Mouse (Mus musculus): ENCODE results near the gene Slc1a2. TPM values are rescaled to one million over a fixed set of nuclear protein-coding genes. Genes with fewer than 3 reads are reported as not detected.

Gene Slc1a2
- total and polyA plus RNA-seq, 3 experiments, result 1.3 to 1.6 (median 1.3) TPM

GRCm38 (mm10) chr2:102747758-102748157 is 89.3 kb downstream of the Slc1a2 start:
- H3K4me3 ChIP-seq (replicated peaks in 1 of 3; ENCODE audit: low read depth in 2 of 3, low read length in 2 of 3, poor library complexity in 1 of 3), result no peak overlapping the region
- H3K4me1 ChIP-seq (ENCODE audit: control insufficient read depth in 1 of 2, insufficient read depth in 2 of 2), result peaks cover 44 to 92% of the 10 kb centered on the region in 2 experiments
- H3K9ac ChIP-seq (ENCODE audit: insufficient read depth, low read depth), result no peak overlapping the region
- no peaks in the 10 kb centered on the region for H3K9me3 ChIP-seq (replicated peaks; ENCODE audit: low read length)
- no peaks in the 10 kb centered on the region for H3K79me2 ChIP-seq (replicated peaks; ENCODE audit: control insufficient read depth, extremely low read depth, insufficient read depth, poor library complexity, severe bottlenecking)
- peak; percentile 78 for DNase-seq (ENCODE audit: extremely low read depth)
- no peaks in the 10 kb centered on the region for H3K36me3 ChIP-seq (replicated peaks in 1 of 2; ENCODE audit: control insufficient read depth in 1 of 2, insufficient read depth in 1 of 2, low read length in 1 of 2)
- H3K27me3 ChIP-seq (replicated peaks), result no peaks in the 10 kb centered on the region
- H3K4me2 ChIP-seq (ENCODE audit: insufficient read depth, low read depth, poor library complexity, severe bottlenecking), result peak overlapping the region; percentile 73
- TF ChIP-seq UBTF (IDR thresholded peaks at IDR 0.05; ENCODE audit: low read depth, low read length) (no peak), RCOR1 (conservative IDR thresholded peaks at IDR 0.05; ENCODE audit: low read depth, low read length) (0 out of 2 replicates have a peak, but pooled peaks have one; percentile 57), ELF1 (IDR thresholded peaks at IDR 0.05; ENCODE audit: low read depth, low read length) (peak; percentile 81), BHLHE40 (IDR thresholded peaks at IDR 0.05; ENCODE audit: low read depth, low read length) (peak; percentile 34; the same call in 1 of the 2 replicates), EP300 (IDR thresholded peaks at IDR 0.05; ENCODE audit: low read length) (peak; percentile 81), JUN (IDR thresholded peaks at IDR 0.05; ENCODE audit: insufficient read depth, low read depth, low read length) (peak; percentile 47; the same call in 1 of the 2 replicates), ETS1 (conservative IDR thresholded peaks at IDR 0.05; ENCODE audit: low read depth, low read length) (peak; percentile 54; the same call in 1 of the 2 replicates), JUND (conservative IDR thresholded peaks at IDR 0.05; ENCODE audit: low read depth, low read length) (peak; percentile 59; the same call in 1 of the 2 replicates), SIN3A (IDR thresholded peaks at IDR 0.05; ENCODE audit: low read length) (no peak; the same call in none of the 2 replicates), IRF4 (IDR thresholded peaks at IDR 0.05; ENCODE audit: low read depth, low read length) (peak; percentile 70), POLR2AphosphoS2 (IDR thresholded peaks at IDR 0.05; ENCODE audit: low read depth, low read length) (no peak), POLR2A (IDR thresholded peaks at IDR 0.05; ENCODE audit: low read depth, low read length) (no peak), HCFC1 (IDR thresholded peaks at IDR 0.05; ENCODE audit: low read depth, low read length) (0 out of 2 replicates have a peak, but pooled peaks have one; percentile 34), MEF2A (IDR thresholded peaks at IDR 0.05; ENCODE audit: borderline replicate concordance, low read depth, low read length) (peak; percentile 81)
- dilution Hi-C loops (cut with MboI; ENCODE audit: extremely low pct_ligation_motif_present, extremely low pct_unique_long_range_greater_than_20kb, low sequenced_read_pairs), result no loop called here
- in situ Hi-C loops (cut with MboI; ENCODE audit: low pct_ligation_motif_present, low pct_unique_long_range_greater_than_20kb, low sequenced_read_pairs), result no loop called here
- H3K27ac ChIP-seq (ENCODE audit: insufficient read depth, low read depth), result peak overlapping the region; percentile 80

DNA sequence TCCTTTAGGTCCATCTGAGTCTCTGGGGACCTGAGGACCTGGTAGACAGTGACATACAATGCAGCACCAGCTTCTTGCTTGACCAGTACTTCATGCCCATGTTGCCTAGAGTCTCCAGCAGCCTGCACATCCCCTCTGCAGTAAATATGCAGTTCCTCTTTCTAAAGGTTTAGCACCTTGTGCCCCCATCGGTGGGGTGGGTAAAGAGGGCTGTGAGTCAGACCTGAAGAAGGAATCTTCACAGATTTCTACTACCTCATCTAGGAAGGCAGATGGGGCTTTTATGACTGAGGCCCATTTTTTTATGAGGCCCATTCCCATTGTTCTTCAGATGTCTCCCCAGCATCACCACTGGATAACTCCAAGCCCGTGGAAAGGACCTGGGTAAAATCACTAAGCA is 91.5 kb downstream of the Slc1a2 start:
- Histone ChIP-seq H3K36me3 (replicated peaks in 1 of 2; ENCODE audit: control insufficient read depth in 1 of 2, insufficient read depth in 1 of 2, low read length in 1 of 2) (no peaks in the 10 kb centered on the region), H3K27ac (ENCODE audit: insufficient read depth, low read depth) (no peak overlapping the region), H3K27me3 (replicated peaks) (no peaks in the 10 kb centered on the region), H3K9me3 (replicated peaks; ENCODE audit: low read length) (no peaks in the 10 kb centered on the region), H3K9ac (ENCODE audit: insufficient read depth, low read depth) (0 out of 2 replicates have a peak overlapping the region, but pooled peaks have one; percentile 39), H3K4me2 (ENCODE audit: insufficient read depth, low read depth, poor library complexity, severe bottlenecking) (peak overlapping the region; percentile 16), H3K4me3 (replicated peaks in 1 of 3; ENCODE audit: low read depth in 2 of 3, low read length in 2 of 3, poor library complexity in 1 of 3) (no peak overlapping the region), H3K79me2 (replicated peaks; ENCODE audit: control insufficient read depth, extremely low read depth, insufficient read depth, poor library complexity, severe bottlenecking) (no peaks in the 10 kb centered on the region), H3K4me1 (ENCODE audit: control insufficient read depth in 1 of 2, insufficient read depth in 2 of 2) (peaks cover 38 to 82% of the 10 kb centered on the region in 2 experiments)
- TF ChIP-seq CTCF (conservative IDR thresholded peaks at IDR 0.05 in 1 of 2, IDR thresholded peaks at IDR 0.05 in 1 of 2; ENCODE audit: low read depth in 2 of 2, low read length in 2 of 2) (peak in 1 of 2 experiments; percentile 39; a peak in 1 of 4 replicates), JUN (IDR thresholded peaks at IDR 0.05; ENCODE audit: insufficient read depth, low read depth, low read length) (no peak), BHLHE40 (IDR thresholded peaks at IDR 0.05; ENCODE audit: low read depth, low read length) (peak; percentile 34; the same call in 1 of the 2 replicates), RAD21 (IDR thresholded peaks at IDR 0.05; ENCODE audit: low read depth, low read length) (peak; percentile 3), ZKSCAN1 (IDR thresholded peaks at IDR 0.05; ENCODE audit: borderline replicate concordance, low read depth, low read length) (no peak), EP300 (IDR thresholded peaks at IDR 0.05; ENCODE audit: low read length) (peak; percentile 72), HCFC1 (IDR thresholded peaks at IDR 0.05; ENCODE audit: low read depth, low read length) (no peak), MAZ (IDR thresholded peaks at IDR 0.05; ENCODE audit: low read depth, low read length) (peak; percentile 78; the same call in 1 of the 2 replicates), SIN3A (IDR thresholded peaks at IDR 0.05; ENCODE audit: low read length) (no peak), RCOR1 (conservative IDR thresholded peaks at IDR 0.05; ENCODE audit: low read depth, low read length) (no peak), SMC3 (IDR thresholded peaks at IDR 0.05; ENCODE audit: low read depth, low read length) (0 out of 2 replicates have a peak, but pooled peaks have one; percentile 40), MYC (IDR thresholded peaks at IDR 0.05; ENCODE audit: low read depth, low read length) (0 out of 2 replicates have a peak, but pooled peaks have one; percentile 24), IRF4 (IDR thresholded peaks at IDR 0.05; ENCODE audit: low read depth, low read length) (peak; percentile 86), E2F4 (IDR thresholded peaks at IDR 0.05; ENCODE audit: insufficient replicate concordance, low read depth, low read length) (no peak)
- in situ Hi-C loops (cut with MboI; ENCODE audit: low pct_ligation_motif_present, low pct_unique_long_range_greater_than_20kb, low sequenced_read_pairs) (no loop called here), dilution Hi-C loops (cut with MboI; ENCODE audit: extremely low pct_ligation_motif_present, extremely low pct_unique_long_range_greater_than_20kb, low sequenced_read_pairs) (no loop called here)
- peak; percentile 68 for DNase-seq (ENCODE audit: extremely low read depth)
